Mouse (Mus musculus): ENCODE results near the gene St6galnac6.
A peak's percentile ranks its signal among the peaks of the same experiment; 100 is the strongest.

- no peak for TF ChIP-seq CTCF (IDR thresholded peaks at IDR 0.05; ENCODE audit: extremely low read depth, insufficient read depth, insufficient read length, insufficient replicate concordance)
- TF ChIP-seq POLR2A (IDR thresholded peaks at IDR 0.05; ENCODE audit: low read depth, low read length): peak; percentile 91
Measured at GRCm38 (mm10) chr2:32570698-32571494, 28.6 kb upstream of the St6galnac6 start, which contains the start of gene Dpm2.

Data from spleen, adult 2 months (tissue).